Mouse (Mus musculus): ENCODE results near the gene AW822073. TPM values are rescaled to one million over a fixed set of nuclear protein-coding genes. Genes with fewer than 3 reads are reported as not detected.

AW822073 gene
- not detected in 2 replicates for polyA plus RNA-seq (2012; ENCODE audit: low replicate concordance)

DNA sequence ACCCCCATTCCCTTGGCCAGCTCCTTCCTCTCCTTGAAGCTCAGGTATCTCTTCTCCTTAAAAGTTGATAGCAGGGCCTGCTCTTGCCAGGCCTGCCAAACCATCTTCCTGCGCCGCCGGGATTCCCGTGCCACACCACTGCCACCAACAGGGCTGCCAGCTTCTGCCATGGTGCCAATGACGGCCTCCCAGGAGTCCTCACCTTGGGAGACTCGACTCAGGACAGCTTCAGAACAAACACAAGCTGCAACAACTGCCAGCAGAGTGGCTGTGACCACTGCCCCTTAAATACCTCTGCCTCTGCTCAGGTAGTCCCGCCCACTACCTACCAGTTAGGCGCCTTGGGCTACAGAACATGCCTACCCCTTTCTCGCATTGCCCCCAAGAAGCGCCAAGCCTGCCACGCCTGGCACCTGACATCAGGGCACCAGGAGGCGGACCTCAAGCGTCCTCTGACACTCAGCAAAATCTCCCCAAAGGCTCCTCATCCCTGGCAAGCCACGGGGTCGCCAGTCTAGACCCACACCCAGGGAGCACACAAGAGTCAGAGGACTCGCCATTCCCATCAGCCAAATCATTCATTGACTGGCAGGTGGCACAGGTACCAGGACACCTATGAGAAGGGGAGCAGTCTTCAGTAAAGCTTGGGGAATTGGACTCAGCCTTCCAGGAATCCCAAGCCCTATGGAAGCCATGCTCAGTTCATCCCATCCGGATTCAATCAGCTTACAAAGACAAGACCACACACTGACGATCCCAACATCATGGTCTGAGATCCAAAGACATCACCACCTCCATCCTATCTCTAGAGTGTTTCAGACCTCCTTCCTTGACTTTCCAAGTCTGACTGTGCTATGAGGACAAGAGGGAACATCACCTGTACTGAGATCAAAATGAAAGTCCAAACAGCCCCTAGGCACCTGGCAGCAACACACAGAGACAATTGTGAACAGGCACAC is at the start of gene AW822073:
TSS of gene AW822073 (minus strand) at position 104 of the 959 bp plus-strand sequence.

GRCm38 (mm10) chr10:58255213-58255892 is 30.6 kb upstream of the AW822073 start, which contains the start of gene Gcc2:
TSS of gene Gcc2 (plus strand) at chr10:58255497.

GRCm38 (mm10) chr10:58236613-58237012 is 11.9 kb upstream of the AW822073 start, which contains the start of gene Gm4981:
TSS of gene Gm4981 (minus strand) at chr10:58236701.

DNA sequence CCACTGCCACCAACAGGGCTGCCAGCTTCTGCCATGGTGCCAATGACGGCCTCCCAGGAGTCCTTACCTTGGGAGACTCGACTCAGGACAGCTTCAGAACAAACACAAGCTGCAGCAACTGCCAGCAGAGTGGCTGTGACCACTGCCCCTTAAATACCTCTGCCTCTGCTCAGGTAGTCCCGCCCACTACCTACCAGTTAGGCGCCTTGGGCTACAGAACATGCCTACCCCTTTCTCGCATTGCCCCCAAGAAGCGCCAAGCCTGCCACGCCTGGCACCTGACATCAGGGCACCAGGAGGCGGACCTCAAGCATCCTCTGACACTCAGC is 7.9 kb upstream of the AW822073 start, which contains the start of gene Duxf3:
TSS of gene Duxf3 (minus strand) at position 35 of the 329 bp plus-strand sequence.

Other genes with a start within 250 kb of the AW822073 start
- not detected in 2 replicates for gene Duxf3, start 7.7 kb upstream of the AW822073 start, polyA plus RNA-seq (2012; ENCODE audit: low replicate concordance)
- not detected in 2 replicates for gene Gm4981, start 11.8 kb upstream of the AW822073 start, polyA plus RNA-seq (2012; ENCODE audit: low replicate concordance)
- 10.0 TPM in 2 replicates for gene Gcc2, start 30.6 kb upstream of the AW822073 start, polyA plus RNA-seq (2012; ENCODE audit: low replicate concordance)
- gene Lims1, start 98.5 kb upstream of the AW822073 start, polyA plus RNA-seq (2012; ENCODE audit: low replicate concordance): 2.1 and 3.8 TPM in 2 replicates
- 2.1 and 5.9 TPM in 2 replicates for gene Ranbp2, start 222.0 kb upstream of the AW822073 start, polyA plus RNA-seq (2012; ENCODE audit: low replicate concordance)